Mouse (Mus musculus) layer of hippocampus, adult 6 months (tissue): ENCODE results near the gene Itgb3. TPM values are rescaled to one million over a fixed set of nuclear protein-coding genes. Genes with fewer than 3 reads are reported as not detected.

Source experiments
- long read RNA-seq, 2 experiments: library from polyadenylated mRNA; unstranded; transcript quantifications; one replicate each; pipeline ENCODE4 v2.0.0; 2019 to 2020
- polyA plus RNA-seq: library from polyadenylated mRNA; unstranded; fragments of <200 nt; fragmentation: Nextera tagmentation; gene quantifications from 2 replicates; pipeline ENCODE4 v1.2.3, GENCODE M21; 2021

Gene Itgb3
- 0.24 and 0.34 TPM in 2 replicates for polyA plus RNA-seq
- long read RNA-seq, experiment 1, partial matches to known transcripts = 1 of 1 reads
- long read RNA-seq, experiment 1, other reads (novel, unspliced or antisense) = 0 of 1 reads
- long read RNA-seq, experiment 2, full-length matches to known transcripts = 1 of 1 reads
- long read RNA-seq, experiment 2, partial matches to known transcripts = 0 of 1 reads
- long read RNA-seq, experiment 2, other reads (novel, unspliced or antisense) = 0 of 1 reads

GRCm38 (mm10) chr11:104607491-104608245 lies at the start of gene Itgb3:
Gene Itgb3 (plus strand): TSS chr11:104608000.

DNA sequence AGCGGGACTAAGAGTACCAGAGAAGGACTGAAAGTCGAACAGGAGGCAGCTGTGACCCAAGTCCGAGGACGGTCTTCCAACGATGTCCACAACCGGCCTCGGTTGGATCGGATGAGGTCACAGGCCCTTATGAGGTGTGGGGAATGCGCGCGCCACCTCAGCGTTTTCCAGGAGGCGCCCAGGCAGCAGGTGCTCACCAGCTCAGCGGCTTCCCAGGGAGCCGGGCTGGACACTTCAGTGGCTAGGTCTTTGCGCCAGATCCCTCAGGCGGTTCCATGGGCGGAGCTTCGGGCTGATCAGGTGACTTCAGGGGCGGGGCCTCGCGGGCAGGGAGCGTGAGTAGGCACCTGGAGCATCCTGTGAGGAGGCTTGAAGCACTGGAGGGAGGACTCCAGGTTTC lies 77.7 kb downstream of the Itgb3 start, which contains the start of gene Gm11639:
TSS of gene Gm11639 (plus strand) at position 160 of the 400 bp plus-strand sequence.

Other genes starting within 250 kb of the Itgb3 start
- 12.9 and 13.4 TPM in 2 replicates for gene Kansl1, start 139.1 kb upstream of the Itgb3 start, polyA plus RNA-seq
- gene Cdc27, start 57.4 kb upstream of the Itgb3 start, polyA plus RNA-seq = 10.2 and 11.5 TPM in 2 replicates
- gene Myl4, start 57.3 kb upstream of the Itgb3 start, polyA plus RNA-seq = 10.7 and 11.7 TPM in 2 replicates
- 0.15 and 0.30 TPM in 2 replicates for gene Gm11639, start 77.7 kb downstream of the Itgb3 start, polyA plus RNA-seq